Mouse (Mus musculus) spleen, adult 2 months (tissue): ENCODE measurements around the gene Cic.

Experiments used
- CTCF ChIP-seq: fragments of 200-500 bp; IDR thresholded peaks from 2 replicates; pipeline ENCODE4 v1.5.1; 2011; ENCODE audit warnings: mild to moderate bottlenecking, inconsistent platforms; ENCODE audit not compliant: insufficient read depth, insufficient read length, insufficient replicate concordance; ENCODE audit errors: extremely low read depth
- POLR2A ChIP-seq: fragments of 200-500 bp; IDR thresholded peaks from 2 replicates; pipeline ENCODE4 v1.6.1; 2011; ENCODE audit warnings: low read depth, low read length, inconsistent platforms

DNA sequence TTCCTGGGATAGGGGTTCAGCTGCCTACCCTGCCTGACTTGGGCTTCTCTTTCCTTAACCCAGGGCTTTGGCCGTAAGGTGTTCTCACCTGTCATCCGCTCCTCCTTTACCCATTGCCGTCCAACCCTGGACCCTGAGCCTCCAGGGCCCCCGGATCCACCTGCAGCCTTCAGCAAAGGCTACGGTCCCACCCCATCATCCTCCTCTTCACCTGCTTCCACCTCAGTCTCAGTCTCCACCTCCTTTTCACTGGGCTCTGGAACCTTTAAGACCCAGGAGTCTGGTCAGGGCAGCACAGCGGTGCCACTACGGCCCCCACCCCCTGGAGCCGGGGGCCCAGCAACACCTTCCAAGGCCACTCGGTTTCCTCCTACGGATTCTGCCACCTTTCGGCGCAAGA is 20.5 kb downstream of the Cic start:
- TF ChIP-seq CTCF (no peak), POLR2A (no peak)
